Mouse (Mus musculus) heart, embryonic 16.5 days (tissue): ENCODE results near the gene Scamp1. TPM values are rescaled to one million over a fixed set of nuclear protein-coding genes. Genes with fewer than 3 reads are reported as not detected.

Experiments used
- ATAC-seq: fragments of 200-750 bp; cut with Nextera tagmentation; replicated peaks from 2 replicates; pipeline ENCODE4 v1.8.0; 2017; ENCODE audit warnings: moderate number of reproducible peaks; ENCODE audit not compliant: insufficient read depth, low FRiP score; ENCODE audit errors: extremely low read depth
- H3K27ac ChIP-seq: fragments of 300-500 bp; sonication (generic); 2 replicates; pipeline ENCODE4 v1.5.1; 2014; ENCODE audit warnings: mild to moderate bottlenecking, low read length, control low read depth, moderate library complexity
- H3K27me3 ChIP-seq: fragments of 300-500 bp; sonication (generic); 2 replicates; pipeline ENCODE4 v1.6.1; 2014; ENCODE audit warnings: low read length, mixed read lengths; ENCODE audit not compliant: control insufficient read depth, insufficient read depth
- H3K36me3 ChIP-seq: fragments of 300-500 bp; sonication (generic); 2 replicates; pipeline ENCODE4 v1.6.1; 2014; ENCODE audit not compliant: control insufficient read depth, insufficient read depth
- H3K4me1 ChIP-seq: fragments of 300-500 bp; sonication (generic); 2 replicates; pipeline ENCODE4 v1.6.1; 2014; ENCODE audit warnings: low read length, mixed read lengths; ENCODE audit not compliant: control insufficient read depth, insufficient read depth
- H3K4me2 ChIP-seq: fragments of 300-500 bp; sonication (generic); 2 replicates; pipeline ENCODE4 v1.6.1; 2014; ENCODE audit warnings: low read depth, mild to moderate bottlenecking, control low read depth, low read length
- H3K4me3 ChIP-seq: fragments of 300-500 bp; sonication (generic); 2 replicates; pipeline ENCODE4 v1.5.1; 2014; ENCODE audit warnings: mild to moderate bottlenecking, control low read depth, low read length
- H3K9ac ChIP-seq: fragments of 300-500 bp; sonication (generic); 2 replicates; pipeline ENCODE4 v1.6.1; 2014; ENCODE audit warnings: low read length, control low read depth
- H3K9me3 ChIP-seq: fragments of 300-500 bp; sonication (generic); replicated peaks from 2 replicates; pipeline ENCODE4 v1.6.1; 2016; ENCODE audit warnings: low read length; ENCODE audit not compliant: control insufficient read depth
- WGBS: fragments of 180-500 bp; shearing (Covaris S2); extraction: QIAGEN DNeasy Blood & Tissue Kit; methylation state at CpG from one replicate; pipeline ENCODE4 v1.1.7; 2014; 5-methylcytosine and 5-hydroxymethylcytosine counted together
- polyA plus RNA-seq: library from polyadenylated mRNA; unstranded; fragments of >200 nt; fragmentation: Nextera tagmentation; extraction: Ambion mirVana; gene quantifications from 2 replicates; pipeline ENCODE4 v1.2.1, GENCODE M21; 2015

Scamp1 gene
- polyA plus RNA-seq, 1 experiment from 2014 or later, result 25.9 TPM

DNA sequence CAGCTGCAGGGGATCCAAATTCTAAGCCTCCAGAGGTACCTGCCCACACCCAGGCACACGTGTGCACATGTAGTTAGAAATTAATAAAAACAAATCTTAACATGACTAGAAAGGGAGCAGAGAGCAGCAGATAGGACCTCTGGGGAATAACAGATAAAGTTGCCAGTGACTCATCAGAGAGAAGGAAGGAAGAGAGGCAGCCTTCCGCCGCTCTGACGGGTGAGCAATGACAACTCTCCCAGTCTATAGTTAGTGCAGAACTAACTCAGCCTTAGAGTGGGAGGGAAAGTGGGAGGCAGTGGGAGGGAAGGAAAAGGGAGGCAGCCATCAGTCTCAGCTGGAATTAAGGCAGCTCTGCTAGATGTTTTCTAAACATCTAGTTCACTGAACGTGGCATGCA is 21.7 kb downstream of the Scamp1 start:
- H3K27me3 ChIP-seq, result no peaks in the 10 kb centered on the region
- H3K27ac ChIP-seq, result no peak overlapping the region
- no peaks in the 10 kb centered on the region for H3K36me3 ChIP-seq
- no peak; the same call in 1 of the 2 replicates for ATAC-seq
- WGBS, result 39% methylated on average over 5 of the region's 5 CpGs
- peaks cover 17% of the 10 kb centered on the region; the same call in 1 of the 2 replicates for H3K4me1 ChIP-seq
- no peak overlapping the region for H3K4me2 ChIP-seq
- no peaks in the 10 kb centered on the region for H3K9me3 ChIP-seq
- H3K9ac ChIP-seq, result no peak overlapping the region
- no peak overlapping the region for H3K4me3 ChIP-seq

DNA sequence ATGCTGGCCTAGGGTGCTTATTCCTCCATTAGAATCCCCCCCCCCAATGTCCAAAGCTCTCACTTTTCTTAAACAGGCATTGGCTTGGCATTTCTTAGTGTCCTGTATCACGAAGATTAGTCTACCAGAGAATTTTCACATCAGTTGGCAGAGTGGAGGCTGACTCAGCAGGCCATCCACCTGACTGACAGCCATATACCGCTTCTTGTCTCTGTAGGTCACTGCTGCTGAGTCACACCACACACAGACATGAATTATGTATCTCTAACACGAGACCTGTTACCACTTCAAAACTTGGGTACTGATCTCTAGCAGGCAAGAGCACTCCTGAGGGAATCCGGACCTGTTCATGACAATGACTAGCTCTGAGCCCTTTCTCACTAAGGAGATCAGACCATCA is 23.1 kb downstream of the Scamp1 start:
- Histone ChIP-seq H3K9me3 (no peaks in the 10 kb centered on the region), H3K4me2 (no peak overlapping the region), H3K4me1 (peaks cover 13% of the 10 kb centered on the region; the same call in 1 of the 2 replicates), H3K36me3 (no peaks in the 10 kb centered on the region), H3K9ac (no peak overlapping the region), H3K27me3 (no peaks in the 10 kb centered on the region), H3K27ac (no peak overlapping the region), H3K4me3 (no peak overlapping the region)
- WGBS, result 62% methylated on average over 4 of the region's 4 CpGs
- ATAC-seq, result no peak

DNA sequence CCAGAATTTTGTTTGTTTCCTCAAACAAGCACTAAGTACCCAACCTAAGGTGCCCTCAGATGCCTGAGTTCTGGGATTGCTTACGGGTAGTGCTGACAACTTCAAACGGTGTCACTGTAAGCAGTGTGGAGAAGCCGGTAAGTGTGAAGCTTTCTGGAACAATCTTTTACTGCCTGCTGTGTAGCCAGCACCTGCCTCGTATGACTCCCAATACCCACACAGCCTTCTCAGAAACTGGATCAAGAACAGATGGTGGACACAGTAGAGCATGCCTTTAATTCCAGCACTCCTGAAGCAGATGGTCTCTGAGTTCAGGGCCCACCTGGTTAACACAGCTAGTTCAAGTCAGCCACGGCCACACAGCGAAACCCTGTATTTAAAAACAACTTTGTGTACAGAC is 24.0 kb downstream of the Scamp1 start:
- no peak overlapping the region for H3K4me3 ChIP-seq
- no peak overlapping the region for H3K9ac ChIP-seq
- ATAC-seq, result no peak
- no peaks in the 10 kb centered on the region for H3K9me3 ChIP-seq
- H3K36me3 ChIP-seq, result no peaks in the 10 kb centered on the region
- H3K4me1 ChIP-seq, result peaks cover 10% of the 10 kb centered on the region; the same call in 1 of the 2 replicates
- H3K27me3 ChIP-seq, result no peaks in the 10 kb centered on the region
- 62% methylated on average over 6 of the region's 6 CpGs for WGBS
- no peak overlapping the region for H3K4me2 ChIP-seq
- no peak overlapping the region for H3K27ac ChIP-seq

DNA sequence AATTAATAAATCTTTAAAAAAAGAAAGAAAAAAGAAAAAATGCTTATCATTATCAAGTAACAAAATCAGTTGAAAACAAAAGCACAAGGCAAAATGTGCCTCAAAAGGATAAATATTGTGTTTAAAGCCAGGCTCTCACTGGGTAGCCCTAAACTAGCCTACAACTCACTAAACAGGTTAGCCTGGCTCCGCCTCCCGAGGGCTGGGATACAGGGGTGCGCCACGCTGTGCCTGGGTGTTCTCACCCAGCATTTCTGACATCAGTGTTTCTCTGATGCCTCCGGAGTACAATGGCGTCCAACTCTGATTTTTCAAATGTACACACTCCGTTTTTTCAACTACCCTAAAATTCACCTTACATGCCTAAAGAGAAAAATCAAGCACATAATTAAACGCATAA is 24.7 kb downstream of the Scamp1 start:
- Histone ChIP-seq H3K4me1 (peaks cover 10% of the 10 kb centered on the region; the same call in 1 of the 2 replicates), H3K4me2 (no peak overlapping the region), H3K9me3 (no peaks in the 10 kb centered on the region), H3K27ac (no peak overlapping the region), H3K27me3 (no peaks in the 10 kb centered on the region), H3K4me3 (no peak overlapping the region), H3K36me3 (no peaks in the 10 kb centered on the region), H3K9ac (no peak overlapping the region)
- ATAC-seq, result no peak
- 83% methylated on average over 8 of the region's 8 CpGs for WGBS

DNA sequence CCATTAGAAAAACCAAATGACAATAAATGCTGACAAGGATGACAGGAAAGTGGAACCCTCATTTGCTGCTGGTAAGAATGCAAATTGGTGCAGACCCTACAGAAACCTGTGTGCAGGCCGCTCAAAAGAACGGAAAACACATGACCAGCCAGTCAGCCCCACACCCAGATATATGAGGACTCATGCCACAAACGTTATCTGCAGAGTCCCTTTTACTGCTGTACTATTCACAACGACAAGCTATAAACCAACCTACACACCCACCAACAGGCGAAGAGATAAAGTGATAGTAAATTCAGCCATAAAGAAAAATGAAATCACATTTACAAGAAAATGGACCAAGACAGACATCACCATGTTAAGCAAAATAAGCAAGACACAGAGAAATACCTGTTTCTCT is 26.4 kb downstream of the Scamp1 start:
- no peak overlapping the region for H3K4me3 ChIP-seq
- H3K27ac ChIP-seq, result no peak overlapping the region
- no peak for ATAC-seq
- no peak overlapping the region for H3K9ac ChIP-seq
- no peaks in the 10 kb centered on the region for H3K27me3 ChIP-seq
- WGBS, result 75% methylated on average over 5 of the region's 5 CpGs
- H3K4me1 ChIP-seq, result peaks cover 9% of the 10 kb centered on the region; the same call in 1 of the 2 replicates
- no peak overlapping the region for H3K4me2 ChIP-seq
- H3K36me3 ChIP-seq, result no peaks in the 10 kb centered on the region
- no peaks in the 10 kb centered on the region for H3K9me3 ChIP-seq

DNA sequence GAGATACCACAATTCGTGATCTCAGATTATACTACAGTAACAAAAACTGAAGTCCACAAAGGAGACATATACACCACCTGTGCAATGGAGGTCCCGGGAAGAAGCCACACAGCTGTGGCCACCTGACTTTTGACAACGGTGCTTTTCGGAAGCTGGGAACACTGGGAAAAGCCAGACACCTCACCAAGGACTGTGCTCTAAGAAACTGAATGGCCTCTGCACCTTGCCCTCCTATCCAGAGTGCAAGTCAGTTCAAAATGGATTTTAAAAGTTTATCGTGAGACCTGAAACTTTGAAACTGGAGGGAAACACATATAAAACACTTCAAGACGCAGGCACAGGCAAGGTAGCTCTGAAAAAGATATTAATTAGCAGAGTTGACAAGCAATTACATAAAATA is 27.1 kb downstream of the Scamp1 start:
- WGBS, result 88% methylated on average over 6 of the region's 6 CpGs
- H3K27ac ChIP-seq, result no peak overlapping the region
- H3K36me3 ChIP-seq, result no peaks in the 10 kb centered on the region
- no peaks in the 10 kb centered on the region for H3K9me3 ChIP-seq
- H3K4me3 ChIP-seq, result no peak overlapping the region
- H3K9ac ChIP-seq, result no peak overlapping the region
- no peak for ATAC-seq
- H3K4me2 ChIP-seq, result no peak overlapping the region
- no peaks in the 10 kb centered on the region for H3K27me3 ChIP-seq
- H3K4me1 ChIP-seq, result peaks cover 4% of the 10 kb centered on the region; the same call in 1 of the 2 replicates

DNA sequence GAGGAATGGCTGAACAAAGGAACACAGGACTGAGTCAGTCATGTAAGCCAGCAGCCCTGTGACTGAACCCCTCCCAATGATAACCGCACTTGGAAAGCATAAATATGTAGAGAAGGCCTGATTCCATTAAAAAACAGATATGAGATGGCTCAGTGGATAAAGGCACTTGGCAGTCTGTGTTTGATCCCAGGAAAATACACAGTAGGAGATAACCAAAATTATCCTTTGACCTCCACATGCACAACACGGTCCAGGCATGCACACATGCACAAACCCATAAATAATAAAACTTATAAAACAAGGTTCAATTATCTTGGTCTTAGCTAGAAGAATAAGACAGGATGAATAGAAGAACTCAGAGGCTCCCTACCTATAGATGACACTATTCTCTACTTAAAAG is 27.9 kb downstream of the Scamp1 start:
- H3K4me3 ChIP-seq, result no peak overlapping the region
- no peaks in the 10 kb centered on the region for H3K9me3 ChIP-seq
- H3K4me1 ChIP-seq, result peaks cover 4% of the 10 kb centered on the region; the same call in 1 of the 2 replicates
- no peak for ATAC-seq
- H3K4me2 ChIP-seq, result no peak overlapping the region
- no peaks in the 10 kb centered on the region for H3K27me3 ChIP-seq
- no peaks in the 10 kb centered on the region for H3K36me3 ChIP-seq
- no peak overlapping the region for H3K27ac ChIP-seq
- WGBS, result 55% methylated on average over 2 of the region's 2 CpGs
- H3K9ac ChIP-seq, result no peak overlapping the region

DNA sequence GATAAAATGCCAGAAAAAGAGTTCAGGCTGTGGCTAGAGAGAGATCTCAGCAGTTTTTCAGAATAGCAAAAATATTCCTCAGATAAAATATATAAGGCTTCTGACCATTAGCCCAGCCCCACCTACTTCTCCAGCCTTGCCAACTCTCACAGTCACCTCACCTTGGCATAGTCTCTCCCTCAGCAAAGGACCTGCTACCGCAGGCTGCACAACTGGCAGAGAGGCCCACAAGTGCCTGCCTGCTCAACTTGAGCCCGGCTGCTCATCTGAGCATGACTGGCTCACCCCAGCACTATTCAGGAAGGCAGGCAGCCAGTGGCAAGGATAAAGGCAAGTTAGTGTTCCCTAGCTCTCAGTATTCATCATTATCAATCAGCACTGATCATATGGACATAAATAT is 30.5 kb downstream of the Scamp1 start:
- Histone ChIP-seq H3K4me1 (peaks cover 4% of the 10 kb centered on the region; the same call in 1 of the 2 replicates), H3K9me3 (no peaks in the 10 kb centered on the region), H3K27me3 (no peaks in the 10 kb centered on the region), H3K27ac (no peak overlapping the region), H3K9ac (no peak overlapping the region), H3K36me3 (0 out of 2 replicates have a peak, but pooled peaks cover 4% of the 10 kb centered on the region), H3K4me2 (no peak overlapping the region), H3K4me3 (no peak overlapping the region)
- ATAC-seq, result no peak
- 75% methylated on average over 2 of the region's 2 CpGs for WGBS

DNA sequence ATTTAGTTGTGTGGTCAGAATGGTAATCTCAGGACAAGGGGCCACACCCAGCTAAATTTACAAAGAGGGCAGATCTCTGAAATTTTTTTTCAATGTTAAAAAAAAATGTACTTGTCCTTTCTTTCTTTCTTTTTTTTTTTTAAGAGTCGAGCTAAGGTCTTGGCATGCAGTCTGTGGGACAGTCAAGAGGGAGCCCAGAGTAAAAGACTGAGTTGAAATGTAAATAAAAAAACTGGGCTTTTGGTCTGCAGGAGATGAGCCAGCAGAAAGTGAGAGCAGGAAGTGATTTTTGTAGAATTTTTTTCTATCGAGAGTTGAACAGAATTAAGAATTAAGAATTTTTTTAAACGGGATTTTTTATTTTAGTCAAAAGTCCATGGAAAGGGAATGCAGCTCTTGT is 31.4 kb downstream of the Scamp1 start:
- no peak overlapping the region for H3K4me2 ChIP-seq
- no peaks in the 10 kb centered on the region for H3K9me3 ChIP-seq
- H3K4me1 ChIP-seq, result peaks cover 4% of the 10 kb centered on the region; the same call in 1 of the 2 replicates
- H3K4me3 ChIP-seq, result no peak overlapping the region
- no peaks in the 10 kb centered on the region for H3K27me3 ChIP-seq
- no peak for ATAC-seq
- H3K36me3 ChIP-seq, result 0 out of 2 replicates have a peak, but pooled peaks cover 4% of the 10 kb centered on the region
- no peak overlapping the region for H3K27ac ChIP-seq
- 74% methylated on average over 3 of the region's 3 CpGs for WGBS
- H3K9ac ChIP-seq, result no peak overlapping the region
